Comparison of ENCODE assay signal across 23 mouse cellular contexts in the genomic region with DNA sequence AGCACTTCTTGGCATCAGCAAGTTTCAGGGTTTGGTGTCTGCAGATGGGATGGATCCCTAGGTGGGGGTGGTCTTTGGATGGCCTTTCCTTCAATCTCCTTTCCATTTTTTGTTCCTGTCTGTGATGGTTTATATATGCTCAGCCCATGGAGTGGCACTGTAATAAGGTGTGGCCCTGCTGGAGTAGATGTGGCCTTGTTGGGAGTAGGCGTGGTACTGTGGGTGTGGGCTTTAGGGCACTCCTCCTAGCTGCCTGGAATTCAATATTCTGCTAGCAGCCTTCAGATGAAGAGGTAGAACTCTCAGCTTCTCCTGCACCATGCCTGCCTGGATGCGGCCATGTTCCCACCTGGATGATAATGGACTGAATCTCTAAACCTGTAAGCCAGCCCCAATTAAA. TPM values are rescaled to one million over a fixed set of nuclear protein-coding genes. Genes with fewer than 3 reads are reported as not detected.
DNase-seq lines count a peak whose midpoint lies in the region; ATAC-seq and TF ChIP-seq lines count a peak whose summit lies in the region.
"Had no signal": no experiment of that assay in that cellular context is flagged by ENCODE, and none has a peak within 500 bp of the region (broad histone marks: within the 10 kb centered on the region; RNA-seq: fewer than 3 reads in every experiment).

No protein-coding gene starts in this region.

- H3K27me3 ChIP-seq in liver, embryonic 12.5 days (replicated peaks) = no peaks in the 10 kb centered on the region
- no peaks in the 10 kb centered on the region for H3K27me3 ChIP-seq in liver, postnatal 0 days (ENCODE audit: insufficient read depth, low read length)
- no peaks in the 10 kb centered on the region for H3K27me3 ChIP-seq in hindbrain, postnatal 0 days (ENCODE audit: insufficient read depth, low read length)
- H3K27me3 ChIP-seq: embryonic facial prominence, embryonic 12.5 days; forebrain, embryonic 12.5 days; limb, embryonic 15.5 days; lung, embryonic 15.5 days; midbrain, embryonic 12.5 days; neural tube, embryonic 13.5 days; Patski had no signal

- no peak overlapping the region for H3K4me3 ChIP-seq in liver, embryonic 12.5 days
- H3K4me3 ChIP-seq in liver, postnatal 0 days (ENCODE audit: low read depth, low read length) = no peak overlapping the region
- no peak overlapping the region for H3K4me3 ChIP-seq in hindbrain, postnatal 0 days (ENCODE audit: low read length)
- H3K4me3 ChIP-seq: embryonic facial prominence, embryonic 12.5 days; forebrain, embryonic 12.5 days; limb, embryonic 10.5 days; limb, embryonic 15.5 days; lung, embryonic 15.5 days; midbrain, embryonic 12.5 days; neural tube, embryonic 13.5 days had no signal

- peak overlapping the region; percentile 4; the same call in 1 of the 2 replicates for H3K9ac ChIP-seq in liver, embryonic 12.5 days
- no peak overlapping the region for H3K9ac ChIP-seq in liver, postnatal 0 days (replicated peaks)
- H3K9ac ChIP-seq in hindbrain, postnatal 0 days (replicated peaks; ENCODE audit: low read length) = no peak overlapping the region
- H3K9ac ChIP-seq: embryonic facial prominence, embryonic 12.5 days; forebrain, embryonic 12.5 days; limb, embryonic 15.5 days; lung, embryonic 15.5 days; midbrain, embryonic 12.5 days; neural tube, embryonic 13.5 days had no signal

- TF ChIP-seq EP300 in liver, postnatal 0 days (IDR thresholded peaks at IDR 0.05; ENCODE audit: low read depth) = no peak

- no peaks in the 10 kb centered on the region for H3K9me3 ChIP-seq in liver, embryonic 12.5 days (replicated peaks)
- H3K9me3 ChIP-seq in liver, postnatal 0 days (ENCODE audit: low read length) = no peaks in the 10 kb centered on the region
- H3K9me3 ChIP-seq in hindbrain, postnatal 0 days (ENCODE audit: low read length) = no peaks in the 10 kb centered on the region
- H3K9me3 ChIP-seq: embryonic facial prominence, embryonic 12.5 days; forebrain, embryonic 12.5 days; limb, embryonic 10.5 days; limb, embryonic 15.5 days; lung, embryonic 15.5 days; midbrain, embryonic 12.5 days; neural tube, embryonic 13.5 days had no signal

- H3K27ac ChIP-seq in liver, embryonic 12.5 days = no peak overlapping the region
- H3K27ac ChIP-seq in liver, postnatal 0 days (ENCODE audit: low read depth) = no peak overlapping the region
- no peak overlapping the region for H3K27ac ChIP-seq in hindbrain, postnatal 0 days
- H3K27ac ChIP-seq: embryonic facial prominence, embryonic 12.5 days; forebrain, embryonic 12.5 days; kidney, postnatal 0 days; limb, embryonic 10.5 days; limb, embryonic 15.5 days; lung, embryonic 15.5 days; midbrain, embryonic 12.5 days; neural tube, embryonic 13.5 days had no signal

- peak overlapping the region; percentile 7; the same call in 1 of the 2 replicates for H3K4me2 ChIP-seq in liver, embryonic 12.5 days
- H3K4me2 ChIP-seq in liver, postnatal 0 days (ENCODE audit: low read depth, low read length) = no peak overlapping the region
- no peak overlapping the region for H3K4me2 ChIP-seq in hindbrain, postnatal 0 days (ENCODE audit: low read depth, low read length)
- H3K4me2 ChIP-seq: embryonic facial prominence, embryonic 12.5 days; forebrain, embryonic 12.5 days; limb, embryonic 15.5 days; lung, embryonic 15.5 days; midbrain, embryonic 12.5 days; neural tube, embryonic 13.5 days had no signal

- H3K36me3 ChIP-seq in liver, embryonic 12.5 days = peaks cover 75% of the 10 kb centered on the region
- peaks cover 43% of the 10 kb centered on the region for H3K36me3 ChIP-seq in liver, postnatal 0 days (replicated peaks; ENCODE audit: insufficient read depth, low read length)
- H3K36me3 ChIP-seq in hindbrain, postnatal 0 days (ENCODE audit: insufficient read depth, low read length) = peaks cover 4% of the 10 kb centered on the region; the same call in 1 of the 2 replicates

- DNase-seq in liver, postnatal 0 days = peak; percentile 17
- DNase-seq in Muller cell, postnatal 12 days (ENCODE audit: inconsistent ontology term) = no peak
- no peak for DNase-seq in hindbrain, postnatal 0 days (ENCODE audit: low spot score)
- no peak for DNase-seq in spleen, postnatal 36 days (ENCODE audit: low spot score in 2 of 2)
- DNase-seq: adrenal gland, postnatal 10 days; B cell, adult 2 months; cerebellum, adult 11-12 months; cerebellum, adult 9-11 months; embryo, embryonic 11 days; gastrocnemius, postnatal 10 days; kidney, adult 18-20 months; layer of hippocampus, postnatal 36 days had no signal

- ATAC-seq in erythroblast, adult 5-6 weeks (replicated peaks; ENCODE audit: low FRiP score, poor library complexity, severe bottlenecking) = peak; percentile 97
- ATAC-seq in liver, embryonic 12.5 days = peak; percentile 90
- ATAC-seq in liver, postnatal 0 days = peak; percentile 59; the same call in 1 of the 2 replicates
- ATAC-seq in hindbrain, postnatal 0 days = no peak
- ATAC-seq: Patski had no signal

- 85% methylated on average over 2 of the region's 2 CpGs for WGBS in liver, embryonic 12.5 days (ENCODE audit: insufficient replicate concordance)
- WGBS in liver, postnatal 0 days (ENCODE audit: insufficient replicate concordance) = 80% methylated on average over 2 of the region's 2 CpGs
- WGBS in hindbrain, postnatal 0 days = 90% methylated on average over 2 of the region's 2 CpGs

- no peak for TF ChIP-seq CTCF in liver, postnatal 0 days (IDR thresholded peaks at IDR 0.05; ENCODE audit: low read depth)
- TF ChIP-seq CTCF in hindbrain, postnatal 0 days (IDR thresholded peaks at IDR 0.05; ENCODE audit: low read depth) = no peak

- peaks cover 27% of the 10 kb centered on the region for H3K4me1 ChIP-seq in liver, embryonic 12.5 days
- 0 out of 2 replicates have a peak, but pooled peaks cover 6% of the 10 kb centered on the region for H3K4me1 ChIP-seq in liver, postnatal 0 days (ENCODE audit: insufficient read depth)
- H3K4me1 ChIP-seq in hindbrain, postnatal 0 days (ENCODE audit: insufficient read depth, low read length) = no peaks in the 10 kb centered on the region
- H3K4me1 ChIP-seq: embryonic facial prominence, embryonic 12.5 days; forebrain, embryonic 12.5 days; limb, embryonic 15.5 days; lung, embryonic 15.5 days; midbrain, embryonic 12.5 days; neural tube, embryonic 13.5 days had no signal

RNA-seq across cellular contexts. Expression of a gene that starts 39.6 kb away (rescaled TPM):
- 230 and 233 TPM in 2 replicates for total RNA-seq in erythroblast, adult 5-6 weeks (2015; ENCODE audit: low replicate concordance)
- 229 and 276 TPM in 2 replicates for total RNA-seq in erythroblast, adult 5-6 weeks (2017; ENCODE audit: low replicate concordance)
- 60.2 and 62.6 TPM in 2 replicates for polyA plus RNA-seq in liver, embryonic 12.5 days (2016; fragmentation: Nextera tagmentation; extraction: Ambion mirVana)
- 35.6 and 36.3 TPM in 2 replicates for polyA plus RNA-seq in liver, postnatal 0 days (2015; fragmentation: Nextera tagmentation; extraction: Ambion mirVana)
- 29.0 and 29.2 TPM in 2 replicates for total RNA-seq in hindbrain, postnatal 0 days (2014; rRNA removed)
- 12.0 and 13.2 TPM in 2 replicates for polyA plus RNA-seq in hindbrain, postnatal 0 days (2015; fragmentation: Nextera tagmentation; extraction: Ambion mirVana)
